Mouse (Mus musculus) liver, embryonic 12.5 days (tissue): ENCODE measurements around the gene Gm20604. TPM values are rescaled to one million over a fixed set of nuclear protein-coding genes. Genes with fewer than 3 reads are reported as not detected.

ENCODE experiments used
- ATAC-seq: fragments of 200-750 bp; cut with Nextera tagmentation; 2 replicates; pipeline ENCODE4 v1.8.0; 2017; ENCODE audit warnings: moderate number of reproducible peaks, mild to moderate bottlenecking, moderate library complexity
- H3K27ac ChIP-seq: fragments of 300-500 bp; sonication (generic); 2 replicates; pipeline ENCODE4 v1.5.1; 2016; ENCODE audit warnings: mild to moderate bottlenecking
- H3K27me3 ChIP-seq: fragments of 300-500 bp; sonication (generic); replicated peaks from 2 replicates; pipeline ENCODE4 v1.6.1; 2016; ENCODE audit warnings: mild to moderate bottlenecking, moderate library complexity
- H3K36me3 ChIP-seq: fragments of 300-500 bp; sonication (generic); 2 replicates; pipeline ENCODE4 v1.6.1; 2016; ENCODE audit warnings: mild to moderate bottlenecking, moderate library complexity
- H3K4me1 ChIP-seq: fragments of 300-500 bp; sonication (generic); 2 replicates; pipeline ENCODE4 v1.6.1; 2016
- H3K4me2 ChIP-seq: fragments of 300-500 bp; sonication (generic); 2 replicates; pipeline ENCODE4 v1.6.1; 2016; ENCODE audit warnings: mild to moderate bottlenecking, moderate library complexity
- H3K4me3 ChIP-seq: fragments of 300-500 bp; sonication (generic); 2 replicates; pipeline ENCODE4 v1.5.1; 2016; ENCODE audit warnings: mild to moderate bottlenecking, moderate library complexity
- H3K9ac ChIP-seq: fragments of 300-500 bp; sonication (generic); 2 replicates; pipeline ENCODE4 v1.6.1; 2016; ENCODE audit warnings: mild to moderate bottlenecking, moderate library complexity
- H3K9me3 ChIP-seq: fragments of 300-500 bp; sonication (generic); replicated peaks from 2 replicates; pipeline ENCODE4 v1.6.1; 2016; ENCODE audit warnings: mild to moderate bottlenecking, moderate library complexity
- WGBS: fragments of 180-500 bp; shearing (Covaris S2); methylation state at CpG from one replicate; pipeline ENCODE4 v1.1.7; 2016; ENCODE audit not compliant: insufficient replicate concordance; 5-methylcytosine and 5-hydroxymethylcytosine counted together
- polyA plus RNA-seq: library from polyadenylated mRNA; unstranded; fragments of >200 nt; fragmentation: Nextera tagmentation; extraction: Ambion mirVana; gene quantifications from 2 replicates; pipeline ENCODE4 v1.2.1, GENCODE M21; 2016

The Gm20604 gene
- polyA plus RNA-seq, 1 experiment from 2014 or later = 11.8 TPM

DNA sequence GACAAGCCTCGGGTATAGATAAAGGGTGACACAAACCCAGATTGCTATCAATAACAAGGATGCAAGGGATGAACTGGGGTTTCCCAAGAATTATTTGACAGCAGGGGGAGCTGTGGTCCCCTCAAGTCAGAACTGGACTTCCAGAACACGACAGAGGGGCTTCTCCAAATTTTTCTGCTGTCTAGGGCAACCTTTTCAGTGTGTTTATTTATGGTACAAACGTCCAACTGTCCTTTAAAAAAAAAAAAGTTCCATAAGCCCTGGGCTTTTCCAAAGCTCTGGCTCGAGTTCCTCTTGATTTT lies 55.4 kb downstream of the Gm20604 start:
- ATAC-seq = no peak
- Histone ChIP-seq H3K36me3 (no peaks in the 10 kb centered on the region), H3K4me3 (peak overlapping the region; percentile 77), H3K9me3 (no peaks in the 10 kb centered on the region), H3K27me3 (peaks cover 22% of the 10 kb centered on the region), H3K27ac (0 out of 2 replicates have a peak overlapping the region, but pooled peaks have one; percentile 63), H3K9ac (0 out of 2 replicates have a peak overlapping the region, but pooled peaks have one; percentile 51), H3K4me1 (peaks cover 57% of the 10 kb centered on the region), H3K4me2 (peak overlapping the region; percentile 100)
- 11% methylated on average over 4 of the region's 4 CpGs for WGBS

DNA sequence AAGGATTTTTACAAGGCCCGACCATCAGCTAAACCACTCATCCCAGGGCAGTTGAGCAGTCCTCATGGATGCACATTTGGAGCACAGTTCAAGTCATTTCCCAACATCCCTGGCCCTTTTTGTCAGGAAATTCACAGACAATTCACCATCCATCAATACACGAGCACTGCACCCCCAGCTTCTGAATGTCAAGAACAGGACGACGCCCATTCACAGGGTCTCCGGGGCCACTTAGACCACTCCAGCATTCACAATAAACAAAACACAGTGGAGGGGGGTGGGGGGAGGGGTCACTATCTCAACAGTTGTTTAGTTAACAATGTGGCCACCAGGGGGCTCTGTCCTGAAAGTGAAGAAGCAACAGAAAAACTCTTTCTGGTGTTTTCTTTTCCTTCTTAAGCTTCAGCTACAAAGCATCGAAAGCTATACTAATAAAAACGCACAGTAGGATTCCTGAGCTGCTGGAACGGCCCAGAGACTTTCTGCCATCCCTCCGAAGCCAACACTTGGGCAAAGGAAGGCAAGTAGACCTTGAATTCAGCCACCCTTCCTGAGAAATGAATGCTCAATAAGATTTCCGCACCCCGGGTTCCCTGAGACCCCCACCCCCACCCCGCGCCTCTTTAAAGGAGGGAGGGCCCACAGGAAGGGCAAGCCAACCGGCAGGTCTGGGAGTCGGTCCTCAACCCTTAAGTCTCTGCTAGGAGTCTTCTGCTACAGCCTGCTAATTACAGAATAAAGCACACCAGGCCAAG lies 55.9 kb downstream of the Gm20604 start:
- Histone ChIP-seq H3K4me2 (peak overlapping the region; percentile 100), H3K4me3 (peak overlapping the region; percentile 34), H3K27me3 (peaks cover 18% of the 10 kb centered on the region), H3K36me3 (no peaks in the 10 kb centered on the region), H3K9me3 (no peaks in the 10 kb centered on the region), H3K9ac (0 out of 2 replicates have a peak overlapping the region, but pooled peaks have one; percentile 51), H3K4me1 (peaks cover 63% of the 10 kb centered on the region), H3K27ac (peak overlapping the region; percentile 63; the same call in 1 of the 2 replicates)
- WGBS = 9% methylated on average over 15 of the region's 15 CpGs
- no peak for ATAC-seq

DNA sequence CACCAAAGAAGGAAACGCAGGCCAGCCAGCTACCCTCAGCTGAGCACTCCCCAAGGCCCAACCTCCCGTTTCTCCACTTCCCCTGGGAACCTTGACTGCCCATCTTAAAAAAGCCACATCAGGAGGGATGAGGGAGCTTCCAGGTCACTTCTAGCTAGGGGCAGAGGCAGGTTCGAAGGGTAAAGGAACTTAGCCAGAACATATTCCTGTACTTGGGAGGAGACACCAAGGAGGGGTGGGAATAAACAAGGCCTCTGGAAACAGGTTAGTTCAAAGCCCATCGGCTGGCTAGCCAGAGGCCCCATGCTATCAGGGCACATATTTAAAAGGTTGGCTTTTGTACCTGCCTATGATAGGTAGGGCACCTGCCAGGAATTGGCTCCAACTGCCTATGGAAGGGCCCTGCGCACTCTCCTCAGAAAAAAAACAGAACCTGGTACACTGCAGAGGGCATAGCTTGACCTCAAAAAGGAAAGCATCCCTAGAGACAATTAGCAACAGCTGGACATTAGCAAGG lies 56.7 kb downstream of the Gm20604 start:
- Histone ChIP-seq H3K27ac (no peak overlapping the region), H3K27me3 (peaks cover 13% of the 10 kb centered on the region), H3K9me3 (no peaks in the 10 kb centered on the region), H3K4me1 (peaks cover 70% of the 10 kb centered on the region), H3K4me2 (no peak overlapping the region), H3K36me3 (no peaks in the 10 kb centered on the region), H3K4me3 (no peak overlapping the region), H3K9ac (no peak overlapping the region)
- 74% methylated on average over 5 of the region's 5 CpGs for WGBS
- ATAC-seq = no peak

DNA sequence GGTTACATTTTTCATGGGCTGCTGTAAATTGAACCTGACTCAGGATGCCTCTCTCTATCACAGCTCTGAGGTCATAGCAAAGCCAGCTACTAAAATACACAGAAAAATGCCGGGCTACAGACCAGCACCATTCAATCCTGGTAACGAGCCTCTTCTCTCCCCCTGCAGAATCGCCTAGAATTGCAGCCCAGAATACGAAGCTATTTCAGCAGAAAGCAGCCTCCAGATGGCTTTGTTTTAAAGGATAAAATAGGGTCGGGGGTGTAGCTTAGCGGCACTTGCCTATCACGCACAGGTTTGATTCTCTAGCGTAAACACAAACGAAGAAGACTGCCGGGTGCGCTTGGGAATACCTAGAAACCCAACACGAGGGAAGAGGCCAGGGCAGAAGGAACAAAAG lies 58.0 kb downstream of the Gm20604 start:
- no peaks in the 10 kb centered on the region for H3K9me3 ChIP-seq
- H3K36me3 ChIP-seq = no peaks in the 10 kb centered on the region
- no peak overlapping the region for H3K27ac ChIP-seq
- WGBS = 77% methylated on average over 12 of the region's 12 CpGs
- H3K9ac ChIP-seq = no peak overlapping the region
- ATAC-seq = no peak
- 0 out of 2 replicates have a peak, but pooled peaks cover under 1% of the 10 kb centered on the region for H3K27me3 ChIP-seq
- H3K4me3 ChIP-seq = no peak overlapping the region
- H3K4me1 ChIP-seq = peaks cover 78% of the 10 kb centered on the region
- no peak overlapping the region for H3K4me2 ChIP-seq

DNA sequence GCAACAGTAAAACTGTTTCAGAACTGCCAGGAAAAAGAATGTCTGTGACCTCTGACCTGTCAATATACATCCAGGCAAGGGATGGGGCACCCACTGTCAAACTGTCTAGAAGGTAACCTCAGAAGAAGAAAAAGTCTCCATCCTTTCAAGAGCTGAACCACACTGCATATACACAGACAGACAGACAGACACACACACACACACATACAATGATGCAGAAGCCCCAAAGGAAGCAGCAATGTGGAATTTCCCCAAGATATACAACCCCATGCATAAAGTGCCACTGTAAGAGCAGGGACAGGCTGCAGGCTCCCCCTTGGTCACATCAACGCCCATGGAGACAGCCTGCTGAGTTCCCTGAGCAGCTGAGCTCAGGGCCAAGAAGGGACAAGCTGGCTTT lies 59.3 kb downstream of the Gm20604 start:
- Histone ChIP-seq H3K4me2 (no peak overlapping the region), H3K36me3 (no peaks in the 10 kb centered on the region), H3K27me3 (no peaks in the 10 kb centered on the region), H3K9ac (no peak overlapping the region), H3K27ac (no peak overlapping the region), H3K4me1 (peaks cover 72% of the 10 kb centered on the region), H3K9me3 (no peaks in the 10 kb centered on the region), H3K4me3 (no peak overlapping the region)
- no peak for ATAC-seq
- WGBS = 66% methylated on average over 1 of the region's 1 CpGs

DNA sequence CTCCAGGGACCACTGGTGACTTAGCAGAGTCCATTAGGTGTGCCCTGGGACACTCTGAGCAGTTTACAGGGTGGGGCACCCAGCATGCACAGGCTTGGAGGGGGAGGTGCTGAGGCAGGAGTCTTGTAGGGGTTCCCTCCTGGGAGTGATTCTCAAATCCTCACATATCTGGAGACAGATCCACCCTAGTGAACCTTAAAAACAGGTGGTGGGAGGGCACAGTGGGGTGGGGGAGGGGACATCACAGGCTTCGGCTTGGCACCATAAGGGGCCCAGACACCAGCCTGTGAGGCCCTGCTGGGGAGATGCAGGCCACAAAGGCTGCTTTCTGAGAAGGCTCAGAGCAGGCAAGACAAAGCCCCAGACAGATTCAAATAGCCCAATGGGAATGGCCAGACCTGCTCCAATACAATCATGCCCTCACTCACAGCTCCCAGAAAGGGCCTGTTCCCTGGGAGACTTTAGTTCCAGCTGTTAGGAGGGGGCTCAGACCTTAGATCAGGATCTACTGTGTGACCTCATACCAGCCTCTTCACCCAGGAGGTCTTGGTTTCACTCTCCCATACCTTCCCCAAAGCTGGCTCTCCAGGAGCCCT lies 60.3 kb downstream of the Gm20604 start:
- Histone ChIP-seq H3K9ac (no peak overlapping the region), H3K4me2 (no peak overlapping the region), H3K36me3 (no peaks in the 10 kb centered on the region), H3K9me3 (no peaks in the 10 kb centered on the region), H3K4me3 (no peak overlapping the region), H3K27me3 (no peaks in the 10 kb centered on the region), H3K27ac (no peak overlapping the region), H3K4me1 (peaks cover 62% of the 10 kb centered on the region)
- peak; percentile 76 for ATAC-seq
- WGBS = 10% methylated on average over 1 of the region's 1 CpGs

DNA sequence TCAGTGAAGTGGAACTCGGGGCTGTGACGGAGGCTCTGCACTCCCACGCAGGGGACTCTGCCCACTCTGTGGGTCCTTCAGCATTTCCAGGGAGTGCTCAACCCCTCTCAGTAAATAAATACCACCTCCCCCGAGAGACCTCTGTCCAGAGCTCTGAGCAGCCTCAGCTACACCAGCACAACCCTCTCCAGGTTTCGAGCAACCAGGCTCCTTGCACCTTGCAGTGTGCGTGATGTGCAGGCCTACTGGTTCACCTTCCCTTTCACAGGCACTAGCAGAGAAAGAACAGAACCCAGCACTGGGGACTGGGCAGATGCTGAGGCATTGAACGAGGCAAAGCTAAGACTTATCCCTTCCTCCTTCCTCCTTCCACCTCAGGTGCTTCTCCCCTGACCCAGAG lies 61.1 kb downstream of the Gm20604 start:
- Histone ChIP-seq H3K4me1 (peaks cover 54% of the 10 kb centered on the region), H3K9ac (no peak overlapping the region), H3K4me2 (no peak overlapping the region), H3K4me3 (no peak overlapping the region), H3K27me3 (no peaks in the 10 kb centered on the region), H3K36me3 (no peaks in the 10 kb centered on the region), H3K27ac (no peak overlapping the region), H3K9me3 (no peaks in the 10 kb centered on the region)
- WGBS = 74% methylated on average over 7 of the region's 7 CpGs
- ATAC-seq = no peak

DNA sequence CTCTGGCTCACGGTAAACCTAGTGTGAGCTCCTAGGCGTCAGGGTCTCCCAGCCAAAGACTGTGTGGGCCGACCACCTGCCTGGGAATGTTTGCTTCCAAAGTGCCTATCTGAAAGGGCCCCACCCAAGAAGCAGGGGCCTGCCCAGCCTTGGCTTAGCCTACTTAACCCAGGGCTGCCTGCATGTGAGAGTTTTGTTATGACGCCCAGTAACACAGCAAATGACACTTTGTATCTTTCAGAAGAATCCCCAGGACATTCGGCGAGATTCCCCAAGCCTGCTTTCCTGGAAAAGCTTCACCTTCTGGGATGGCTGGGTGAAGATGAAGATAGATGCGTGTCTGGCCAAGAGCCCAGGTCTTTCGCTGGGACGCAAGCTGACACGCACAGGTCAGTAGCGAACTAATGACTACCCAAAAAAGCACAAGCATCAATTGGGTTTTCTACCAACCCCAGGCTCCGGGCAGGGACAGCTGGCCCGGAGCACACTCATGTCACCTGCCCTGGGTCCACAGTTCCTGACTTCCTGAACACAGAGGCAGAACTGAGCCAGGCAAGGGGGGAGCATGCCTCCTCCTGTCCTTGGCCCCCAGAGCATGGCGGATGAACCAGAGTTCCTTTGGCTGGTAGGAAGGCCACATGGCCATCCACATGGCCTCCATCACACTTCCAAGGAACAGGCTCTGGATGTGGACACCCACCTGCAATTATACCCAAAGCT lies 61.7 kb downstream of the Gm20604 start:
- no peaks in the 10 kb centered on the region for H3K9me3 ChIP-seq
- H3K36me3 ChIP-seq = no peaks in the 10 kb centered on the region
- peaks cover 53% of the 10 kb centered on the region for H3K4me1 ChIP-seq
- WGBS = 75% methylated on average over 14 of the region's 14 CpGs
- H3K27ac ChIP-seq = no peak overlapping the region
- no peak overlapping the region for H3K4me2 ChIP-seq
- H3K4me3 ChIP-seq = no peak overlapping the region
- H3K9ac ChIP-seq = no peak overlapping the region
- no peaks in the 10 kb centered on the region for H3K27me3 ChIP-seq
- no peak for ATAC-seq

DNA sequence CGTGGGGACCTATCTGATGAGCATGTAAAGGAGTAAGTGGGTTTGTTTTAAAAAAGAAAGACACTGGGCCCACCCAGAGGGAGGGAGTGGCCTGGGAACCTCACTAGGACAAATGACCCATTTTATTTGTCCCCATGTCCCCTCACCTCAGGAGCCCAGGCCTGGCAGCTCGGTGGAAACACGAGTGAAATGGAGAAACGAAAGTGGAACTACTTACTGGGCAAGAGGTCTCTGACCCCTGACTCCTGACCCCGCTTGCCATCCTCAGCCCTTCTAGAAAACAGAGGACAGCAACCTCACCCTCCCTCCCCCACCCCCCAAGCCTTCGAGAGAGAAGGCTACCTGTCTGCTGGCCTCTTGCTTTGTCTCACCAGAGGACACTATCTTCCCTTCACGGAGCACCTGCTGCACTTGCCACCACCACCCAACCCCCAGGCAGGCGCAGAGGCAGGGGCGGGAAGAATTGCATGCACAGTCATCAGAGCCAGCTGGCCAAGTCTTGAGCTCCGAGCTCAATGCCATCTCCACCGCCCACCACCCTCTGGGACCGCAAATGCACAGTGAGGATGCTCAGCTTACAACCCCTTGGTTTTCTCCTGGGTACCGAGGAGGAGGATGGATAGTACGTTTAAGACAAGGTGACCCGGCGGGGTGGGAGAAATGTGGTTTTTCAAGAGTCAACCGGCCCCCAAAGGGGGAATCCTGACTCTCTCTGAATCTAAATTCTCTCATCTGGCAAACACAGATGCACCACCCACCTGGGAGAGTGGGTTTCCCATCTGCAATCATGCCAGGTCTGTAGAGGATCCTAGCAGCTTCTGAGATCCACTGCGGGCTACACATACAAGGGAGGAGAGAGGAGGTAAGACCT lies 62.9 kb downstream of the Gm20604 start:
- WGBS = 66% methylated on average over 18 of the region's 18 CpGs
- Histone ChIP-seq H3K9ac (no peak overlapping the region), H3K27ac (no peak overlapping the region), H3K4me1 (peaks cover 65% of the 10 kb centered on the region), H3K27me3 (no peaks in the 10 kb centered on the region), H3K36me3 (no peaks in the 10 kb centered on the region), H3K4me3 (no peak overlapping the region), H3K4me2 (no peak overlapping the region), H3K9me3 (no peaks in the 10 kb centered on the region)
- ATAC-seq = no peak

DNA sequence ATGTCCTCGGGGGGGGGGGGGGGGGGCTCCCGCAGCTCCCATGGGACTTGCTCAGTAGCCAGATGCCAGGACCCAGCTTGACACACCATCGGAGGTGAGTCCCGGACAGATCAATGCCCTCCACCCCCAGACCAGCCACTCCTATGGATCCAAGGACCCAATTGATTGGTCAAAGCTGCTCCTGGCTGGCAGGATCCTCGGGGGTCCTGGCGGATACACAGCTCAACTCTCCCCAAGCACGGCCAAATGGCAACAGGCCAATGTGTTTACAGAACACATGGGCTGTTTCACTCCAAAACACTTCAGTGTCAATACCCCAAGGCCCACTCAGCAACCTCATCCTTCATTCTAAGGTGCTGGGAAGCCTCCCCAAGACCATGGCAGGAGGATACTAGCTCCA lies 66.7 kb downstream of the Gm20604 start:
- H3K27ac ChIP-seq = no peak overlapping the region
- H3K4me2 ChIP-seq = no peak overlapping the region
- ATAC-seq = no peak
- H3K27me3 ChIP-seq = no peaks in the 10 kb centered on the region
- H3K9me3 ChIP-seq = no peaks in the 10 kb centered on the region
- H3K4me3 ChIP-seq = no peak overlapping the region
- 68% methylated on average over 7 of the region's 7 CpGs for WGBS
- H3K9ac ChIP-seq = no peak overlapping the region
- no peaks in the 10 kb centered on the region for H3K36me3 ChIP-seq
- H3K4me1 ChIP-seq = peaks cover 43% of the 10 kb centered on the region
